Mouse (Mus musculus): ENCODE measurements at regions not wholly inside any gene's neighbourhood (a gene's known extent, or its start where the extent isn't known, plus 50 kb on each side); places are given as distances from the start of the nearest gene placed in this dataset.

DNA sequence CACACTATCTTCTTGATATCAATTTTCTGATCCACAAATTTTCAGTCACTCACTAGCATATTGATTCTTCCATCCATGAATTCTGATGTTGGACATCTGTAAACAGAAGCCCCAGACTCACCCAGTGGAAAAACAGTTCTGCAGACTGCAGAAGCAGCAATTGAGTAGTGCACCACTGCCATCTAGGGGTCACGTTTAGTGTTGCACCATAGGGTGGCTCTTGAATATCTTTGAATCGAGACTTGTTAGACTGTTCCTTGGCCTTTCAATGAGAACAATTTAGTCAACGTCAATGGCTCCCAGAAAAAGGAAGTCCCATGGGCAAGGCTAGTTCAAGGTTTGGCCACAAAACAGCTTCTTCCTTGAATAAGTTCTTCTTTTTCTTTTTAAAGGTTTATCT lies 828.1 kb downstream of the Gm10330 start:
- peak; percentile 27 to 28 for DNase-seq

DNA sequence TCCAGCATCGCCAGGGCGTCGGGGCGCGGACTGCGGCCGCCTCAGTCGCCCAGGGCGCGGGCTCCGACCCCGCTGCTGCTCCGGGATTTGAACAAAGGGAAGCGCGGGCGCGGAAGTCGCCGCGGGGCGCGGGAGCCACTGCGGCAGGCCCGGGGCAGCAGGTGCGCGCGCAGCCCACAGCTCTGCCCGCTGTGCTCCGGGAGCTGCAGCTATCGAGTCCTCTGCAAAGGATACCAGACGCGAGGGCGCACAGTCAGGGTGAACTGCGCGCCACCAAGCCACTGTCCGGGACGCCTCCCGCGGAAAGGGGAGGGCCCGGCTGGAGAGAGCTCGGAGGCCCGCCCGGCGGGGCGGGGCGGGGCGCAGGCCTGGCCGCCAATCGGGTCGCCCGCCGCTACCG lies 873.9 kb downstream of the Gm10330 start:
- peak in 1 of 2 experiments; percentile 1 for DNase-seq

Measured in cerebellum, postnatal 10 days (tissue).